Mouse (Mus musculus) liver, embryonic 11.5 days (tissue): ENCODE results near the gene Arhgef15. TPM values are rescaled to one million over a fixed set of nuclear protein-coding genes. Genes with fewer than 3 reads are reported as not detected.
A peak's percentile ranks its signal among the peaks of the same experiment; 100 is the strongest.

ENCODE experiments used
- ATAC-seq: fragments of 200-750 bp; cut with Nextera tagmentation; replicated peaks from 2 replicates; pipeline ENCODE4 v1.8.0; 2017; ENCODE audit warnings: moderate number of reproducible peaks, mild to moderate bottlenecking, moderate TSS enrichment, moderate library complexity; ENCODE audit not compliant: low FRiP score
- DNase-seq: peaks from one replicate; pipeline ENCODE4 v3.0.0-alpha.2; 2017; ENCODE audit warnings: low spot score
- H3K27ac ChIP-seq: fragments of 300-500 bp; sonication (generic); 2 replicates; pipeline ENCODE4 v1.5.1; 2014; ENCODE audit warnings: mild to moderate bottlenecking, low read depth, low read length, control low read depth
- H3K27me3 ChIP-seq: fragments of 300-500 bp; sonication (generic); replicated peaks from 2 replicates; pipeline ENCODE4 v1.6.1; 2014; ENCODE audit warnings: low read length, mixed read lengths; ENCODE audit not compliant: control insufficient read depth, insufficient read depth
- H3K36me3 ChIP-seq: fragments of 300-500 bp; sonication (generic); 2 replicates; pipeline ENCODE4 v1.6.1; 2014; ENCODE audit warnings: mild to moderate bottlenecking, low read length, moderate library complexity, mixed read lengths; ENCODE audit not compliant: control insufficient read depth, insufficient read depth
- H3K4me1 ChIP-seq: fragments of 300-500 bp; sonication (generic); replicated peaks from 2 replicates; pipeline ENCODE4 v1.6.1; 2014; ENCODE audit warnings: low read length, mixed read lengths; ENCODE audit not compliant: control insufficient read depth, insufficient read depth
- H3K4me2 ChIP-seq: fragments of 300-500 bp; sonication (generic); 2 replicates; pipeline ENCODE4 v1.6.1; 2014; ENCODE audit warnings: mild to moderate bottlenecking, control low read depth, moderate library complexity
- H3K4me3 ChIP-seq: fragments of 300-500 bp; sonication (generic); 2 replicates; pipeline ENCODE4 v1.5.1; 2014; ENCODE audit warnings: low read depth, low read length, control low read depth
- H3K9ac ChIP-seq: fragments of 300-500 bp; sonication (generic); 2 replicates; pipeline ENCODE4 v1.6.1; 2014; ENCODE audit warnings: low read depth, low read length, control low read depth
- H3K9me3 ChIP-seq: fragments of 300-500 bp; sonication (generic); 2 replicates; pipeline ENCODE4 v1.6.1; 2016; ENCODE audit warnings: low read length, inconsistent platforms, mixed read lengths; ENCODE audit not compliant: control insufficient read depth
- WGBS: fragments of 180-500 bp; shearing (Covaris S2); extraction: QIAGEN DNeasy Blood & Tissue Kit; methylation state at CpG from one replicate; pipeline ENCODE4 v1.1.7; 2014; 5-methylcytosine and 5-hydroxymethylcytosine counted together
- polyA plus RNA-seq: library from polyadenylated mRNA; unstranded; fragments of >200 nt; fragmentation: Nextera tagmentation; extraction: Ambion mirVana; gene quantifications from 2 replicates; pipeline ENCODE4 v1.2.1, GENCODE M21; 2014

Arhgef15 gene
- polyA plus RNA-seq, 1 experiment from 2014 or later, result 6.8 TPM

GRCm38 (mm10) chr11:68924749-68925148 is 32.5 kb downstream of the Arhgef15 start:
- 64% methylated on average over 2 of the region's 2 CpGs for WGBS
- ATAC-seq, result no peak

GRCm38 (mm10) chr11:68923191-68923590 is 34.1 kb downstream of the Arhgef15 start:
- H3K9ac ChIP-seq, result no peak overlapping the region
- ATAC-seq (no peak), DNase-seq (no peak)
- WGBS, result 66% methylated on average over 3 of the region's 3 CpGs
- no peak overlapping the region for H3K27ac ChIP-seq
- no peaks in the 10 kb centered on the region for H3K27me3 ChIP-seq
- H3K4me3 ChIP-seq, result no peak overlapping the region
- no peaks in the 10 kb centered on the region for H3K36me3 ChIP-seq
- H3K4me1 ChIP-seq, result no peaks in the 10 kb centered on the region
- H3K9me3 ChIP-seq, result no peaks in the 10 kb centered on the region
- H3K4me2 ChIP-seq, result no peak overlapping the region

More at GRCm38 (mm10) chr11:68924749-68925148, 32.5 kb downstream of the Arhgef15 start:
- H3K9ac ChIP-seq, result no peak overlapping the region
- no peaks in the 10 kb centered on the region for H3K36me3 ChIP-seq
- no peak for DNase-seq
- no peak overlapping the region for H3K4me2 ChIP-seq
- H3K4me1 ChIP-seq, result no peaks in the 10 kb centered on the region
- H3K27me3 ChIP-seq, result no peaks in the 10 kb centered on the region
- no peaks in the 10 kb centered on the region for H3K9me3 ChIP-seq
- no peak overlapping the region for H3K27ac ChIP-seq
- no peak overlapping the region for H3K4me3 ChIP-seq

- H3K27ac ChIP-seq, result no peak overlapping the region
- DNase-seq (no peak), ATAC-seq (no peak)
- no peak overlapping the region for H3K9ac ChIP-seq
- H3K27me3 ChIP-seq, result peaks cover 3% of the 10 kb centered on the region; the same call in 1 of the 2 replicates
- H3K9me3 ChIP-seq, result no peaks in the 10 kb centered on the region
- H3K4me1 ChIP-seq, result no peaks in the 10 kb centered on the region
- no peak overlapping the region for H3K4me3 ChIP-seq
- no peak overlapping the region for H3K4me2 ChIP-seq
- H3K36me3 ChIP-seq, result no peaks in the 10 kb centered on the region
- 86% methylated on average over 4 of the region's 4 CpGs for WGBS
Observed at GRCm38 (mm10) chr11:68914566-68914965, 42.7 kb downstream of the Arhgef15 start.

- no peak overlapping the region for H3K4me3 ChIP-seq
- no peak overlapping the region for H3K4me2 ChIP-seq
Observed at GRCm38 (mm10) chr11:68911531-68912177, 45.6 kb downstream of the Arhgef15 start.

GRCm38 (mm10) chr11:68908846-68909503 is 48.3 kb downstream of the Arhgef15 start:
- 63% methylated on average over 7 of the region's 7 CpGs for WGBS
- ATAC-seq, result no peak

More at GRCm38 (mm10) chr11:68911531-68912177, 45.6 kb downstream of the Arhgef15 start:
- H3K27me3 ChIP-seq, result peaks cover 3% of the 10 kb centered on the region; the same call in 1 of the 2 replicates
- H3K4me1 ChIP-seq, result no peaks in the 10 kb centered on the region
- WGBS, result 35% methylated on average over 14 of the region's 14 CpGs
- no peak for ATAC-seq
- peaks cover 4% of the 10 kb centered on the region; the same call in 1 of the 2 replicates for H3K36me3 ChIP-seq
- no peak overlapping the region for H3K9ac ChIP-seq
- peak overlapping the region; percentile 9; the same call in 1 of the 2 replicates for H3K27ac ChIP-seq
- H3K9me3 ChIP-seq, result no peaks in the 10 kb centered on the region
- DNase-seq, result no peak

GRCm38 (mm10) chr11:68907251-68907650 is 50.0 kb downstream of the Arhgef15 start:
- no peak overlapping the region for H3K4me2 ChIP-seq
- H3K36me3 ChIP-seq, result peaks cover 45% of the 10 kb centered on the region
- 75% methylated on average over 3 of the region's 3 CpGs for WGBS
- no peak overlapping the region for H3K27ac ChIP-seq
- no peak overlapping the region for H3K4me3 ChIP-seq
- H3K9me3 ChIP-seq, result no peaks in the 10 kb centered on the region
- H3K9ac ChIP-seq, result no peak overlapping the region
- DNase-seq, result no peak
- ATAC-seq, result no peak
- peaks cover 3% of the 10 kb centered on the region; the same call in 1 of the 2 replicates for H3K27me3 ChIP-seq
- H3K4me1 ChIP-seq, result peaks cover 12% of the 10 kb centered on the region

More at GRCm38 (mm10) chr11:68908846-68909503, 48.3 kb downstream of the Arhgef15 start:
- peaks cover 3% of the 10 kb centered on the region; the same call in 1 of the 2 replicates for H3K27me3 ChIP-seq
- H3K4me2 ChIP-seq, result no peak overlapping the region
- no peak overlapping the region for H3K9ac ChIP-seq
- DNase-seq, result no peak
- no peaks in the 10 kb centered on the region for H3K4me1 ChIP-seq
- H3K9me3 ChIP-seq, result no peaks in the 10 kb centered on the region
- H3K4me3 ChIP-seq, result no peak overlapping the region
- peaks cover 29% of the 10 kb centered on the region for H3K36me3 ChIP-seq
- no peak overlapping the region for H3K27ac ChIP-seq

- no peaks in the 10 kb centered on the region for H3K9me3 ChIP-seq
- H3K36me3 ChIP-seq, result peaks cover 45% of the 10 kb centered on the region
- no peak overlapping the region for H3K4me3 ChIP-seq
- DNase-seq, result no peak
- no peaks in the 10 kb centered on the region for H3K27me3 ChIP-seq
- ATAC-seq, result no peak
- H3K4me1 ChIP-seq, result peaks cover 12% of the 10 kb centered on the region
- no peak overlapping the region for H3K27ac ChIP-seq
- no peak overlapping the region for H3K4me2 ChIP-seq
- H3K9ac ChIP-seq, result no peak overlapping the region
- whole genome bisulfite sequencing, result 82% methylated on average over 4 of the region's 4 CpGs
Observed at GRCm38 (mm10) chr11:68906461-68906790, 50.9 kb downstream of the Arhgef15 start.

GRCm38 (mm10) chr11:68905665-68906460 is 51.4 kb downstream of the Arhgef15 start:
- no peak overlapping the region for H3K4me3 ChIP-seq
- no peak overlapping the region for H3K9ac ChIP-seq
- WGBS, result 82% methylated on average over 9 of the region's 9 CpGs
- no peaks in the 10 kb centered on the region for H3K9me3 ChIP-seq
- no peaks in the 10 kb centered on the region for H3K27me3 ChIP-seq
- no peak overlapping the region for H3K27ac ChIP-seq
- DNase-seq (no peak), ATAC-seq (no peak)
- peaks cover 45% of the 10 kb centered on the region for H3K36me3 ChIP-seq
- H3K4me1 ChIP-seq, result peaks cover 12% of the 10 kb centered on the region
- H3K4me2 ChIP-seq, result no peak overlapping the region
